Mouse (Mus musculus): ENCODE measurements around the gene Arhgap21.
A peak's percentile ranks its signal among the peaks of the same experiment; 100 is the strongest.
"Not testable (repeated sequence)": the region's sequence is repeated elsewhere in the genome, so short reads cannot be mapped to it uniquely, and the experiment has no call there.

The Arhgap21 gene

GRCm38 (mm10) chr2:20941105-20941504 lies 27.6 kb downstream of the Arhgap21 start:
- DNase-seq (ENCODE audit: low spot score in 2 of 2): no peak

- DNase-seq (ENCODE audit: low spot score in 2 of 2): no peak
Observed at GRCm38 (mm10) chr2:20939367-20939766, 29.3 kb downstream of the Arhgap21 start.

GRCm38 (mm10) chr2:20936609-20937221 lies 32.0 kb downstream of the Arhgap21 start:
- DNase-seq (ENCODE audit: low spot score in 2 of 2): no peak

- DNase-seq (ENCODE audit: low spot score in 2 of 2): no peak
Observed at GRCm38 (mm10) chr2:20934406-20934805, 34.3 kb downstream of the Arhgap21 start.

DNA sequence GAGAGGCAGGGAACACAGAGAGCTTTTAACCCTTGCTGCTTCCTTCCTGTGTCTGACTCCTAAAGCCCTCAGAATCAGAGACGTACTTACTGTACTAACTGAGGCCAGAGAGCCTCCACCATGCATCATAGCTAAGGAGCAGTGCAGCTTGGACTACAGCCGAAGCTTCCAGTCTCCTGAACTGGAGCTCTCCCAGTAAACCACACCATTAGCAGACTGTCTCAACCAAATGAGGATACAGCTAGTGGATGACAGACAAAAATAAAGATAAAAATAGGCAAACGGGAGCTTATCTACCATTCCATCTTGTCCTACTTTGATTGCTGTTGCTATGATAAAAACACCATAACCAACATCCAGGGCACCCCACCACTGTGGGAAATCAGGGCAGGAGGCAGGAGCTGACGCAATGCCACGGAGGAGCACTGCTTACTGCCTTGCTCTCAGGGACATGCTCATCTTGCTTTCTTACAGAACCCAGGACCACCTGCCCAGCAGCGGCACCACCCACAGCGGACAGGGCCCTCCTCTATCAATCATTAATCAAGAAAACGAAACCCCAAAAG lies 35.9 kb downstream of the Arhgap21 start:
- no peak for DNase-seq (ENCODE audit: low spot score in 2 of 2)

DNA sequence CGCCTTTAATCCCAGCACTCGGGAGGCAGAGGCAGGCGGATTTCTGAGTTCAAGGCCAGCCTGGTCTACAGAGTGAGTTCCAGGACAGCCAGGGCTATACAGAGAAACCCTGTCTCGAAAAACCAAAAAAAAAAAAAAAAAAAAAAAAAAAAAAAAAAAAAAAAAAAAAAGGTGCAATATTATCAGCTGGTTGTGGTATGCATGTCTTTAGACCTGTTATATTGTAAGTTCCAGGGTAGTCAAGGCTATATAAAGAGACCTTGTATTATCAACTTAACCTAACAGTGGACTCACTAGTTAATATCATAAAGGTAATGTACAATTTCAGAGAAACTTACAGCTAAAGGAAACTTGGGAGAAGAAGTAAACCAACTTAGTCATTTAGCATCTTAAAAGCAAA lies 36.9 kb downstream of the Arhgap21 start:
- DNase-seq (ENCODE audit: low spot score in 2 of 2): not testable (repeated sequence)

DNA sequence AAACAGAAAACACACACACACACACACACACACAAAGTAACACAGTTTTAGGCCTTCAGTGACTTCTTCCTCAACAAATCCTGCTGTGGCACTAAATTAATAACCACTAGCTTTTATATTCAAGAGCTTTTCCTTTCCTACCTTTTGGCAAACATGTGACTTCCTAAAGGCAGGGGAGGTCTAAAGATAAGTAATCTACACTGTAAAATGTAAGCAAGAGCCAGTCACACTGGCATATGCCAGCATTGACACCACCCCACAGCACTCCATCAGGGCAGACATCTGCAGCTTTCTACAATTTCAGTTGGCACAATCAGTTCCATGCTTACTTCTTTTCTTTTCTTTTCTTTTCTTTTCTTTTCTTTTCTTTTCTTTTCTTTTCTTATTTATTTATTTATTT lies 40.2 kb downstream of the Arhgap21 start:
- no peak for DNase-seq (ENCODE audit: low spot score in 2 of 2)

- no peak for DNase-seq (ENCODE audit: low spot score in 2 of 2)
Observed at GRCm38 (mm10) chr2:20924938-20925337, 43.7 kb downstream of the Arhgap21 start.

- DNase-seq (ENCODE audit: low spot score in 2 of 2): no peak
Observed at GRCm38 (mm10) chr2:20922366-20922765, 46.3 kb downstream of the Arhgap21 start.

DNA sequence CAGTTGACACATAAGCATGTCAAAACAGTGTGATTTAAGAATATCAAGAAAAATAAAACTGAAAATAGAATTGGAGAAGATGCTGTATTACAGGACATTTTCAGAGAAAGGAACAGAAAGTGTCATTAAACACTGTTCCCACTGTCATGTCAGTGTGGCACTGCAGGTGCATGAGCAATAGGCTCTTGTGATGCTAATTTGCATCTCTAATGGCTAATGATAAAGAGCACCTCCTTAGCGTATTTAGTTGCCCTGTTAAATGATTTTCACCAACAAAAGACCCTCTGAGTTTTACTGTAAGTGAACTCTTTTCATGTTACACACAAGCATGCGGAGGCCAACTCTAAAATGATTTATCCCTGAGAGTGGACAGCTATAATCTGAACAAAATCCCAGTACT lies 47.1 kb downstream of the Arhgap21 start:
- no peak for DNase-seq (ENCODE audit: low spot score in 2 of 2)

DNA sequence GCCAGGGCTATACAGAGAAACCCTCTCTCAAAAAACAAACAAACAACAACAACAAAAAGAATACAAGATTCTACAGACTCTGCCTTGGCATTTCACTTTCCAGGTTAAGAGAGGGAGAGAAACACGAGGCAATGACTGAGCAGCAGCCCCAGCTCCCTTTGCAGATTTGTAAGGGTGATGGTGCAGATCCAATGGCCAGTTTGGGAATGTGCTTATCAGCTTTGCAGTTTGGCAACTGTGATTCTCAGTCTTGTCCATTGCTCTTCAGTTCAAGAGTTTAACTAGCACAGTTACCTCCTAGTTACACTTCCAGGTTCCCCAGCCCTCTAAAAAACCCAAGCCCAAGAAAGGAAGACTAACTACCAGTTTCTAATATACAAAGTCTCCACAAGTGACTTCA lies 47.7 kb downstream of the Arhgap21 start:
- no peak for DNase-seq (ENCODE audit: low spot score in 2 of 2)

DNA sequence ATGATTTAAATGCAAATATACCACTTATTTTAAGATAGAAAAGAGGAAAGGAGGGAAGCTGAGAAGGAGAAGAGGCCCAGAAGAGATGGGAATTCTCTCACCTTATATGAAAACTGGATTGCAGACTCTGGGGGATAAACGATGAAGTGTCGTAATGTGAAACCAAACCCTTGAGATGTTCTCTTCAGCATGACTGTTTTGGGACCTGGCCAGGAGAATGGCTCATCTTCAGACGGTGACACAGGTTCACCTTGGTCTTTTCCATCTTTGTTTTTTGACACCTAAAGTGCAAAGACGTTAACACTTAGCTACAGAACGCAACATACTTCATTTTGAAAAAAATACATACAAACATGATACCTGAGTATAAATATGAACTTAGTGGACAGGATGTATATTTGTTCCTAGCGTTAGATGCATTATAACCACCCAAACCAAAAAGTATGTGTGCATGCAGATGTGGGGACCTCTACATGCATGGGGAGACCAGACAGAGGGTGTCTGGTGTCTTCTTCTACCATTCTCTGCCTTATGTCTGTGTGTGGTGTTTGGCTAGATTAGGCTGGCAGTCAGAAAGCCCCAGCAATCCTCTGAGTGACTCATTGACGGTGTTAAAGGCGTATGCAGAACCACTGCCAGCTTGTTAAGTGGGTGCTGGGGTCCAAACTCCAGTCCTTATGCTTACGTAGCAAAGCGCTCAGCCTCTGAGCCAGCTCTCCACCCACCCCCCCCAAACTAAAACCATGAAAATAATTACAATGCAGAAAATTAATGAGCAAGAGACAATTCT lies 54.0 kb downstream of the Arhgap21 start:
- DNase-seq (ENCODE audit: low spot score in 2 of 2): no peak

DNA sequence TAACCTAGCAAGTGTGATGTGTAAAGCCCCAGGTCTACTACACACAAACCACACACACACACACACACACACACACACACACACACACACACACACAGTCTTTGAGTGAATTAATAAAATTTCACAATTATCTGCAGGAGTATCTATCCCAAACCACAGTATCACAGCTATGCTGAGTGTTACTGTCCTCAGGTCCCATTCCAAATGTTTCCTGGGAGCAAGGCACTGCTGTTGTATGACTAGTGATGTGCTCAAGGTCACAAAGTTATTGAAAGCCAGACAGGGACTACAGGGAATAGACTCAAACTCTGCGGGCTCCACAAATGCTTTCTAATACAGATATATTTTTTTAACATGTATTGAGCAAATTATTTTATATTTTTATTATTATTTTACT lies 55.7 kb downstream of the Arhgap21 start:
- no peak for DNase-seq (ENCODE audit: low spot score in 2 of 2)

DNA sequence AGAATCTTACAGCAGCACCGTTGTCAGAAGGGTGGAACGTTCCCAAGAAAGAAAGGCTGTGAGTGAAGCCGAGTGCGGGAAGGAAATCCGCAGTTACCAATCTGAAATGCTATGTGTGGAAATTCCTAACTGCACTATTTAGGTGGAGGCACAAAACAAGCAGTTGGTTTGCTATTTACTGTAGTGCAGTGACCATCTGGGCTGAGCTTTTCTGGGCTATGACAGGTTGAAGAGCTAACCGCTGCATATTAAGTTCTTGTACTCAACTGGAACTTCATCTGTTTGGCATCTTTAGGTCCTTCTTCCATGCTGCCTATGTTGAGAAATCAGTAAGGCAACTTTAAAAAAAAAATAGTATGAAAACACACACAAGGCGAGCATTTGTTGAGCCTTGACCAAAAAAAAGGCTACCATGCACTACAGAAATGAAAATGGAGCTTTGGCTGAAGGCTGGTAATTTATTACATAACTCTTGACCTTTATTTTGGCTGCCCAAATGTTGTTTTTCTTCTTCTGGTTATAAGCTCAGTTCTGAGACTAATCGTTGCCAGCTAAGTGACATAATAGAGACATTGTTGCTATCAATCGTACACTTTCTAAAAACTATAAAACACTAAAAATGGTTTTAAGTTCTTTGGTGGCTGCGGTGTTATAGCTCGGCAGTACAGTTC lies 56.2 kb downstream of the Arhgap21 start:
- no peak for DNase-seq (ENCODE audit: low spot score in 2 of 2)

GRCm38 (mm10) chr2:20910446-20910845 lies 58.2 kb downstream of the Arhgap21 start:
- no peak for DNase-seq (ENCODE audit: low spot score in 2 of 2)

DNA sequence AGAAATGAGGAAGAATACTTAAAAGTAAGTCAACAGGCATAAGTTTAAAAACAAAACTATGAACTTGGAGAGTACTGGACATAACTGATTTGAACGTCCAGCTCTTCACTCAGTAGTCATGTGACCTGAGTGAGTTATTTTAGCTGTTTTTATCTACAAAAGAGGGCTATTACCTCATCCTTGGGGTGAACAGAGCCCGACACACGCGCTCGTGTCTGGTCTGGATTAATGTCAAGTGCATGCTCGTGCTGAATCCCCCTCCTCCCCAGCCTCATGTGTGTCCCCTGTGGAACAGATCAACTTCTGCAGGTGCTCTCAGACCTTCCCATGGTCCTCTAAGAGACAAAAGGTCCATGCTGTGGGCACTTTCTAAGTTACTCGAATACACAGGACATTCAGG lies 59.3 kb downstream of the Arhgap21 start:
- no peak for DNase-seq (ENCODE audit: low spot score in 2 of 2)

DNA sequence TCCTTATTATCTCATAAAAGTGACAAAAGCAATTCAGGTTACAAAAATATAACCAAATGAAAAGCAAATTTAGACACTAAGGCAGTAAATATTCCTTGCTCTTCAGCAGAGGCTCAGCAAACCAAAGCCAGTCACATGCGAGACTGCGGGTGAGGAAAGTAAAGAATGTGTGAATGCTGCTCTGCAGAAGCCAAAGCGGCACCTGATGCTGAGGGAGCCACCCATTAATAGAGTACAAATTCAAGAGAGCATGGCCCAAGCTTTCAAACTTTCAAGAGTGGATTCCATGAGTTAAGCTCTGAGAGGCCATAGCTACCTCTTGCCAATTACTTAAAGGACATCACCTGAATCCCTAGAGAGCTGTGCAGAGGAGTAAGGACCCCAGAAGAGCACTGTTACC lies 61.4 kb downstream of the Arhgap21 start:
- DNase-seq (ENCODE audit: low spot score in 2 of 2): no peak

GRCm38 (mm10) chr2:20905411-20905810 lies 63.3 kb downstream of the Arhgap21 start:
- DNase-seq (ENCODE audit: low spot score in 2 of 2): no peak

GRCm38 (mm10) chr2:20902981-20903645 lies 65.6 kb downstream of the Arhgap21 start:
- no peak for DNase-seq (ENCODE audit: low spot score in 2 of 2)

- no peak for DNase-seq (ENCODE audit: low spot score in 2 of 2)
Observed at GRCm38 (mm10) chr2:20901916-20902315, 66.8 kb downstream of the Arhgap21 start.

- DNase-seq (ENCODE audit: low spot score in 2 of 2): peak in 1 of 2 experiments; percentile 22
Observed at GRCm38 (mm10) chr2:20899301-20899700, 69.4 kb downstream of the Arhgap21 start.

GRCm38 (mm10) chr2:20898684-20899083 lies 70.0 kb downstream of the Arhgap21 start:
- peak; percentile 64 to 79 for DNase-seq (ENCODE audit: low spot score in 2 of 2)
